Mouse (Mus musculus): ENCODE results near the gene Spdef.
A peak's percentile ranks its signal among the peaks of the same experiment; 100 is the strongest.

DNA sequence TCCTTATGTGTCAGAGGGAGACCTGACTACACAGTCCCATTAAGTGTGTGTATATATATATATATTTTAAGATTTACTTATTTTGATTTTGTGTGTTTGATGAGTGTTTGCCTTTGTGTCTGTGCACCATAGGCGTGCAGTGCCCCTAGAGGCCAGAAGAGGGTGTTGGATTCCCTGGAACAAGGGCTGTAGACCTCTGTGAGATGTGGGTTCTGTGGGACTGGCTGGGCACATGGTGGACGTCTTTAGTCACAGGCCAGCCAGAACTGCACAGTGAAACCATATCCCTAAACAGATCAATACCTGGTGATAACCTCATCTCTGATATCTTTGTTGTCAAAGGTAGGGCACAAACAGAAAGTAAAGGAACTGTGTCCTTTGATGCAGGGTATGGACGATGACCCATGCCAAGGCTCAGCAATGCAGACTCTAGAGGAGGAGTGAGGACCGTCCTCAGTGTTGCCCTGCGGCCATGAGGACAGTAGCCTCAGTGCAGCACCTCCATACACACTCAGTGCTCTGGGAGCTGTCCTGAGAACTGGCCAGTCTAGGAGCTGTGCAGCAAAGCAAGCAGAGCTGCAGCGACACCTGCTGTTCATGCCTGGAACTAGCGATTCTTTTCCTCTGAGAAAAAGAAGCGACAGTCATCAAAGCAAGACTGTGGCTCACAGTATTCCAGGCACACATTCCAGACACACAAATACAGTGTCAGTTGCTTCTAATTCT, 40.2 kb upstream of the Spdef start:
- no peak for TF ChIP-seq GATA2 (IDR thresholded peaks at IDR 0.05; ENCODE audit: borderline replicate concordance, low read depth, low read length)
- peak; percentile 53; the same call in 1 of the 2 replicates for TF ChIP-seq CTCF (IDR thresholded peaks at IDR 0.05; ENCODE audit: low read depth, low read length)
- TF ChIP-seq GATA1 (IDR thresholded peaks at IDR 0.05; ENCODE audit: borderline replicate concordance, low read length) = no peak
- TF ChIP-seq POLR2AphosphoS5 (IDR thresholded peaks at IDR 0.05; ENCODE audit: insufficient replicate concordance, low read depth, low read length) = no peak
- TF ChIP-seq TAL1 (conservative IDR thresholded peaks at IDR 0.05; ENCODE audit: low read depth, low read length) = no peak

Data from G1E (cell line).